Mouse (Mus musculus) olfactory bulb, adult 2 months (tissue): ENCODE results near the gene Tulp1.

Experiments
- CTCF ChIP-seq: fragments of 200-500 bp; IDR thresholded peaks from 2 replicates; pipeline ENCODE4 v1.5.1; 2012; ENCODE audit warnings: low read depth, mild to moderate bottlenecking, low read length, moderate library complexity; ENCODE audit not compliant: insufficient read depth
- POLR2A ChIP-seq: fragments of 200-500 bp; IDR thresholded peaks from 2 replicates; pipeline ENCODE4 v1.6.1; 2012; ENCODE audit warnings: mild to moderate bottlenecking, low read depth, low read length, moderate library complexity; ENCODE audit not compliant: insufficient read depth

GRCm38 (mm10) chr17:28344670-28345069 lies 20.4 kb downstream of the Tulp1 start:
- TF ChIP-seq POLR2A (no peak), CTCF (no peak)
